Mouse (Mus musculus): Measurements from ENCODE around the gene Cd300lg.

DNA sequence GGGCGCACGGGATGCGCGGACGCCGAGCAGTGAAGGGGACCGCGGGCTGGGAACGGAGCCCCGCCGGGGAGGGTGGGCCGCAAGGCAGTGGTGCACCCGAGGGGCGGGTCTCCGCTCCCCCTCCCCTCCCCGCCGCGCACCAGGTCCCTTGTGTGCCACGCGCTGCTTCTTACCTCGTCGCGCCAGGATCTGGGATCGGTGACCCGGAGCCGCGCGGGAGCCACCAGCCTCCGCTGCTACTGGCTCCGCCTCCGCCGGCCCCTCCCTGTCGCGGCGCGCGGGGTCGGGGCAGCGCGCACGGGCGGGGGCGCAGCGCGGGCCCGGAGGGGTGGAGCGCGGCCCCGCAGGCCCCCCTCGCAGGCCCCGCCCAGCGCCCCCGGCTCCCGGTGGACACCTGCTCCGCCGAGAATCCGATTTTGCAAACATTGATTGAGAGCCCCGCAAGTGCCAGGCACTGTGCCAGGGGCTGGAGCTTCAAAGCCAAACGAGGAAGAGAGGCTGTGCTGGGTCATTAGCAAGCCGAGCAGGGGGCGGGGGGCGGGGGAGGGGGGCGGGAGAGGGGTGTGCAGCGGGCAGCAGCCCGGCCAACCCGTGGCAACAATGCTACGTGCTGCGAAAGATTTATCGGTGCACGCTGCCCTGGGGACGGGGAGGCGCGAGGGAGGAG, 14.5 kb upstream of the Cd300lg start:
- peak; percentile 35; the same call in 1 of the 2 replicates for TF ChIP-seq POLR2A (IDR thresholded peaks at IDR 0.05; ENCODE audit: low read depth, low read length)
- TF ChIP-seq USF1 (IDR thresholded peaks at IDR 0.05; ENCODE audit: low read depth, low read length): no peak
- TF ChIP-seq MXI1 (IDR thresholded peaks at IDR 0.05; ENCODE audit: low read depth, low read length): no peak
- TF ChIP-seq CTCF (conservative IDR thresholded peaks at IDR 0.05 in 1 of 2, IDR thresholded peaks at IDR 0.05 in 1 of 2; ENCODE audit: low read depth in 2 of 2, low read length in 2 of 2): no peak
- TF ChIP-seq MAFK (IDR thresholded peaks at IDR 0.05; ENCODE audit: insufficient replicate concordance, low read length): no peak
- TF ChIP-seq TCF12 (IDR thresholded peaks at IDR 0.05; ENCODE audit: low read depth, low read length): no peak
- no peak for TF ChIP-seq ZNF384 (IDR thresholded peaks at IDR 0.05; ENCODE audit: low read depth, low read length)
- TF ChIP-seq MEF2A (IDR thresholded peaks at IDR 0.05; ENCODE audit: borderline replicate concordance, low read depth, low read length): no peak
- TF ChIP-seq RCOR1 (conservative IDR thresholded peaks at IDR 0.05; ENCODE audit: low read depth, low read length): no peak
- no peak for TF ChIP-seq E2F4 (IDR thresholded peaks at IDR 0.05; ENCODE audit: insufficient replicate concordance, low read depth, low read length)
- TF ChIP-seq EP300 (IDR thresholded peaks at IDR 0.05; ENCODE audit: low read length): no peak
- no peak for TF ChIP-seq GABPA (IDR thresholded peaks at IDR 0.05; ENCODE audit: insufficient replicate concordance, low read depth, low read length)
